Mouse (Mus musculus) E14TG2a.4 (cell line): ENCODE measurements around the gene Ampd2.

ENCODE experiments used
- CTCF ChIP-seq: conservative IDR thresholded peaks from 2 replicates; pipeline ENCODE4 v1.5.1; 2014; ENCODE audit warnings: low read length
- NANOG ChIP-seq: IDR thresholded peaks from 2 replicates; pipeline ENCODE4 v1.6.1; 2014; ENCODE audit warnings: borderline replicate concordance, low read length, mixed read lengths
- POU5F1 ChIP-seq: IDR thresholded peaks from 2 replicates; pipeline ENCODE4 v1.6.1; 2014; ENCODE audit warnings: low read length, borderline replicate concordance

DNA sequence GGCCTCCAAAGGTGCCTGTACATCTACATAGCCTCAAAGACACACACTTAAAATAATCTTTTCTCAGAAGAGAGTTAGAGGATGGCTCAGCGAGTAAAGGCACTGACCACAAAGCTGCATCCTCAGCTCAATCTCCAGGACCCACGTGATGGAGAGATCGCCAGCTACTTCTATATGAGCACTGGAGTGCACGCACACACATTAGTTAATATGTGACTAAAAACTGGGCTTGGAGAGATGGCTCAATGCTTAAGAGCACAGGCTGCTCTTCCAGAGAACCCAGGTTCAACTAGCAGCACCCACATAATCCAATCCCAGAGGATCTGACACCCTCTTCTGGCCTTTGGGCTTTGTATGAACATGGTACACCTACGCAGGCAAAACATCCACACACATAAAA is 44.8 kb upstream of the Ampd2 start:
- TF ChIP-seq CTCF (no peak), NANOG (no peak), POU5F1 (no peak)
